Mouse (Mus musculus): ENCODE results near the gene Cd244a.

Gene Cd244a

GRCm38 (mm10) chr1:171577168-171577567, 18.2 kb downstream of the Cd244a start:
- no peak for DNase-seq (ENCODE audit: low spot score in 2 of 2)

GRCm38 (mm10) chr1:171584584-171584983, 25.6 kb downstream of the Cd244a start:
- DNase-seq (ENCODE audit: low spot score in 2 of 2): no peak

GRCm38 (mm10) chr1:171604686-171605085, 45.7 kb downstream of the Cd244a start:
- DNase-seq (ENCODE audit: low spot score in 2 of 2): no peak

- no peak for DNase-seq (ENCODE audit: low spot score in 2 of 2)
Measured at GRCm38 (mm10) chr1:171606656-171607055, 47.7 kb downstream of the Cd244a start.

GRCm38 (mm10) chr1:171607176-171607575, 48.2 kb downstream of the Cd244a start, which contains the start of gene Ly9:
Gene Ly9 (minus strand): TSS chr1:171607410.
- no peak for DNase-seq (ENCODE audit: low spot score in 2 of 2)

GRCm38 (mm10) chr1:171610026-171610425, 51.0 kb downstream of the Cd244a start:
- DNase-seq (ENCODE audit: low spot score in 2 of 2): no peak

- DNase-seq (ENCODE audit: low spot score in 2 of 2): no peak
Measured at GRCm38 (mm10) chr1:171610781-171611180, 51.8 kb downstream of the Cd244a start.

- DNase-seq (ENCODE audit: low spot score in 2 of 2): no peak
Measured at GRCm38 (mm10) chr1:171613962-171614361, 55.0 kb downstream of the Cd244a start.

- no peak for DNase-seq (ENCODE audit: low spot score in 2 of 2)
Measured at GRCm38 (mm10) chr1:171616881-171617515, 58.0 kb downstream of the Cd244a start.

GRCm38 (mm10) chr1:171619001-171619400, 60.0 kb downstream of the Cd244a start:
- DNase-seq (ENCODE audit: low spot score in 2 of 2): no peak

GRCm38 (mm10) chr1:171619645-171620044, 60.7 kb downstream of the Cd244a start:
- no peak for DNase-seq (ENCODE audit: low spot score in 2 of 2)

- no peak for DNase-seq (ENCODE audit: low spot score in 2 of 2)
Measured at GRCm38 (mm10) chr1:171620091-171620490, 61.1 kb downstream of the Cd244a start.

GRCm38 (mm10) chr1:171627801-171628200, 68.8 kb downstream of the Cd244a start:
- DNase-seq (ENCODE audit: low spot score in 2 of 2): no peak

- DNase-seq (ENCODE audit: low spot score in 2 of 2): no peak
Measured at GRCm38 (mm10) chr1:171629168-171629567, 70.2 kb downstream of the Cd244a start.

GRCm38 (mm10) chr1:171630041-171630440, 71.0 kb downstream of the Cd244a start:
- no peak for DNase-seq (ENCODE audit: low spot score in 2 of 2)

- DNase-seq (ENCODE audit: low spot score in 2 of 2): no peak
Measured at GRCm38 (mm10) chr1:171630912-171631311, 71.9 kb downstream of the Cd244a start.

GRCm38 (mm10) chr1:171631447-171631846, 72.5 kb downstream of the Cd244a start:
- no peak for DNase-seq (ENCODE audit: low spot score in 2 of 2)

GRCm38 (mm10) chr1:171635696-171636095, 76.7 kb downstream of the Cd244a start:
- DNase-seq (ENCODE audit: low spot score in 2 of 2): no peak

- DNase-seq (ENCODE audit: low spot score in 2 of 2): no peak
Measured at GRCm38 (mm10) chr1:171637101-171637500, 78.1 kb downstream of the Cd244a start.

- no peak for DNase-seq (ENCODE audit: low spot score in 2 of 2)
Measured at GRCm38 (mm10) chr1:171638686-171639085, 79.7 kb downstream of the Cd244a start.

GRCm38 (mm10) chr1:171640796-171641195, 81.8 kb downstream of the Cd244a start:
- DNase-seq (ENCODE audit: low spot score in 2 of 2): no peak

- no peak for DNase-seq (ENCODE audit: low spot score in 2 of 2)
Measured at GRCm38 (mm10) chr1:171643612-171644011, 84.6 kb downstream of the Cd244a start.

GRCm38 (mm10) chr1:171646429-171646940, 87.5 kb downstream of the Cd244a start:
- no peak for DNase-seq (ENCODE audit: low spot score in 2 of 2)

- no peak for DNase-seq (ENCODE audit: low spot score in 2 of 2)
Measured at GRCm38 (mm10) chr1:171647716-171648115, 88.7 kb downstream of the Cd244a start.
